Mouse (Mus musculus) ES-E14 (cell line): ENCODE results near the gene Tmem218. TPM values are rescaled to one million over a fixed set of nuclear protein-coding genes. Genes with fewer than 3 reads are reported as not detected.

Source experiments
- DNase-seq: peaks from one replicate; pipeline ENCODE4 v3.0.0-alpha.2; 2013; ENCODE audit warnings: low read depth, low spot score
- H3K27ac ChIP-seq: 2 replicates; pipeline ENCODE4 v1.5.1; 2012; ENCODE audit warnings: low read depth, mild to moderate bottlenecking, low read length, moderate library complexity, mixed read lengths; ENCODE audit not compliant: poor library complexity, insufficient read depth, severe bottlenecking
- H3K36me3 ChIP-seq: 2 replicates; pipeline ENCODE4 v1.6.1; 2012; ENCODE audit warnings: mild to moderate bottlenecking, low read length, moderate library complexity, mixed read lengths; ENCODE audit not compliant: control insufficient read depth, poor library complexity, insufficient read depth, severe bottlenecking
- H3K4me1 ChIP-seq, 2 experiments: fragments of 150-350 bp in 1 of 2; sonication (generic) in 1 of 2; 2 replicates each; pipeline ENCODE4 v1.6.1; 2012; ENCODE audit warnings: low read length in 2 of 2, mild to moderate bottlenecking in 1 of 2, mixed read lengths in 1 of 2; ENCODE audit not compliant: control insufficient read depth in 2 of 2, insufficient read depth in 2 of 2, poor library complexity in 1 of 2
- H3K4me3 ChIP-seq, 2 experiments: fragments of 150-350 bp in 1 of 2; sonication (generic) in 1 of 2; 2 replicates each; pipeline ENCODE4 v1.5.1; 2012; ENCODE audit warnings: low read length in 2 of 2, low read depth in 1 of 2, mild to moderate bottlenecking in 1 of 2, mixed read lengths in 1 of 2; ENCODE audit not compliant: insufficient read depth in 1 of 2, poor library complexity in 1 of 2, severe bottlenecking in 1 of 2
- H3K9ac ChIP-seq: 2 replicates; pipeline ENCODE4 v1.6.1; 2012; ENCODE audit warnings: low read depth, mild to moderate bottlenecking, low read length, mixed read lengths; ENCODE audit not compliant: poor library complexity, insufficient read depth, severe bottlenecking
- H3K9me3 ChIP-seq: fragments of 150-350 bp; sonication (generic); 2 replicates; pipeline ENCODE4 v1.6.1; 2012; ENCODE audit warnings: low read depth, mild to moderate bottlenecking, low read length; ENCODE audit not compliant: control insufficient read depth, insufficient read depth
- CHD2 ChIP-seq: IDR thresholded peaks from 2 replicates; pipeline ENCODE4 v1.6.1; 2014; ENCODE audit warnings: mild to moderate bottlenecking, low read depth, low read length, inconsistent platforms
- HCFC1 ChIP-seq: IDR thresholded peaks from 2 replicates; pipeline ENCODE4 v1.6.1; 2012; ENCODE audit warnings: low read length, inconsistent platforms, borderline replicate concordance; ENCODE audit not compliant: insufficient read depth
- MAFK ChIP-seq: IDR thresholded peaks from 2 replicates; pipeline ENCODE4 v1.6.1; 2014; ENCODE audit warnings: mild to moderate bottlenecking, low read depth, low read length, inconsistent platforms; ENCODE audit not compliant: insufficient read depth
- ZC3H11A ChIP-seq: IDR thresholded peaks from 2 replicates; pipeline ENCODE4 v1.6.1; 2012; ENCODE audit warnings: low read depth, mild to moderate bottlenecking, inconsistent platforms, low read length, borderline replicate concordance
- ZNF384 ChIP-seq: IDR thresholded peaks from 2 replicates; pipeline ENCODE4 v1.6.1; 2012; ENCODE audit warnings: low read depth, low read length, inconsistent platforms
- in situ Hi-C, 2 experiments: fragments of 600-800 bp; cut with MboI; formaldehyde crosslinking; loops; one replicate each; pipeline ENCODE4 v1.15.1; 2025; ENCODE audit warnings: low sequenced_read_pairs in 2 of 2, inconsistent platforms in 1 of 2; ENCODE audit not compliant: unreplicated experiment in 2 of 2
- total RNA-seq: library from RNA; depleted of rRNA; stranded (reverse); fragments of 300-350 nt; gene quantifications from 2 replicates; pipeline ENCODE4 v1.2.3, GENCODE M21; 2012; rRNA removed

The Tmem218 gene
- 3.3 and 4.9 TPM in 2 replicates for total RNA-seq

- H3K9me3 ChIP-seq, result no peaks in the 10 kb centered on the region
- TF ChIP-seq HCFC1 (0 out of 2 replicates have a peak, but pooled peaks have one; percentile 17), ZNF384 (no peak), ZC3H11A (no peak), CHD2 (peak; percentile 94), MAFK (no peak)
- in situ Hi-C loops, result no loop called here
These were observed at the start of gene Tmem218 for GRCm38 (mm10) chr9:37207929-37208411. Gene Tmem218, plus strand, starts transcription at chr9:37208223.

GRCm38 (mm10) chr9:37160686-37161085 lies 47.3 kb upstream of the Tmem218 start:
- Histone ChIP-seq H3K27ac (no peak overlapping the region), H3K36me3 (no peaks in the 10 kb centered on the region), H3K4me1 (no peaks in the 10 kb centered on the region), H3K4me3 (no peak overlapping the region), H3K9me3 (no peaks in the 10 kb centered on the region), H3K9ac (no peak overlapping the region)
- no peak for DNase-seq
- TF ChIP-seq MAFK, result no peak
- TF ChIP-seq HCFC1, result no peak
- no peak for TF ChIP-seq ZC3H11A
- no peak for TF ChIP-seq CHD2
- no peak for TF ChIP-seq ZNF384
- in situ Hi-C loops, result no loop called here

More at GRCm38 (mm10) chr9:37207929-37208411, at the start of gene Tmem218:
- Histone ChIP-seq H3K36me3 (no peaks in the 10 kb centered on the region), H3K4me3 (peak within 1 kb of the TSS; percentile 78 to 90), H3K4me1 (no peaks in the 10 kb centered on the region; a peak in 1 of 4 replicates), H3K9ac (peak within 1 kb of the TSS; percentile 86), H3K27ac (no peak within 1 kb of the TSS)
- DNase-seq, result peak; percentile 97

GRCm38 (mm10) chr9:37166899-37167298 lies 41.1 kb upstream of the Tmem218 start:
- no peak overlapping the region for H3K27ac ChIP-seq
- TF ChIP-seq CHD2, result no peak
- TF ChIP-seq HCFC1, result no peak
- TF ChIP-seq ZC3H11A, result peak; percentile 56
- no peak for TF ChIP-seq MAFK
- no peak for TF ChIP-seq ZNF384
- H3K9ac ChIP-seq, result no peak overlapping the region
- H3K4me1 ChIP-seq, result no peaks in the 10 kb centered on the region
- H3K4me3 ChIP-seq, result no peak overlapping the region
- in situ Hi-C loops, result no loop called here
- no peaks in the 10 kb centered on the region for H3K36me3 ChIP-seq
- DNase-seq, result peak; percentile 26
- H3K9me3 ChIP-seq, result no peaks in the 10 kb centered on the region

- H3K4me1 ChIP-seq, result peaks cover 4 to 5% of the 10 kb centered on the region in 2 experiments
- in situ Hi-C loops, result no loop called here
- H3K36me3 ChIP-seq, result no peaks in the 10 kb centered on the region
- H3K27ac ChIP-seq, result no peak overlapping the region
- DNase-seq, result no peak
- no peak overlapping the region for H3K4me3 ChIP-seq
- H3K9ac ChIP-seq, result no peak overlapping the region
- H3K9me3 ChIP-seq, result no peaks in the 10 kb centered on the region
- TF ChIP-seq MAFK (no peak), ZNF384 (no peak), CHD2 (no peak), HCFC1 (no peak), ZC3H11A (no peak)
These were observed 34.6 kb upstream of the Tmem218 start for GRCm38 (mm10) chr9:37173376-37173775.
